Mouse (Mus musculus) thymus, adult 18-20 months (tissue): ENCODE measurements around the gene Gm21969.
A peak's percentile ranks its signal among the peaks of the same experiment; 100 is the strongest.

Source experiments
- DNase-seq, 2 experiments: peaks; one replicate each; pipeline ENCODE4 v3.0.0; 2022; ENCODE audit warnings: mixed read lengths in 2 of 2

Gene Gm21969

GRCm38 (mm10) chr4:139587370-139587769 is 15.6 kb upstream of the Gm21969 start:
- DNase-seq: no peak

GRCm38 (mm10) chr4:139587773-139588172 is 15.2 kb upstream of the Gm21969 start:
- DNase-seq: no peak

GRCm38 (mm10) chr4:139589351-139590027 is 13.5 kb upstream of the Gm21969 start:
- DNase-seq: no peak

GRCm38 (mm10) chr4:139590446-139590845 is 12.5 kb upstream of the Gm21969 start:
- no peak for DNase-seq

DNA sequence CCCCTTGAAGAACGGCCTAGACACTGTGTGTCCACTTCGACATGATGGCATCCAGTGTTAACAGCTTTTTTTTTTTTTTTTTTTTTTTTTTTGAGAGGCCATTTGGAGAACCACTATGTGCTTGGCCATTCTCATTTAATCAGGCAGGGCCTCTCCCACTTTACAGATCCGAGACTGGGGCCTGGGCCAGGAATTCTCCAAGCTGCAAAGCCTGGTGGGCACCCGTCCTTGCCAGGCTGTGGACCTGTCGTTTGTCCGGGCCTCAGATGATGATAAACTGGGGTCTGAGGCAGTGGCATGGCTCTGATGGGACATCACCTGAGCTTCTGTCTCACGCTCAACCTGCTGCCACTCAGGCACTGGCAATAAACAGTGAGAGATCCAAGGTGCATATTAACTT is 10.1 kb upstream of the Gm21969 start:
- DNase-seq: no peak

GRCm38 (mm10) chr4:139593383-139593782 is 9.6 kb upstream of the Gm21969 start:
- no peak for DNase-seq

DNA sequence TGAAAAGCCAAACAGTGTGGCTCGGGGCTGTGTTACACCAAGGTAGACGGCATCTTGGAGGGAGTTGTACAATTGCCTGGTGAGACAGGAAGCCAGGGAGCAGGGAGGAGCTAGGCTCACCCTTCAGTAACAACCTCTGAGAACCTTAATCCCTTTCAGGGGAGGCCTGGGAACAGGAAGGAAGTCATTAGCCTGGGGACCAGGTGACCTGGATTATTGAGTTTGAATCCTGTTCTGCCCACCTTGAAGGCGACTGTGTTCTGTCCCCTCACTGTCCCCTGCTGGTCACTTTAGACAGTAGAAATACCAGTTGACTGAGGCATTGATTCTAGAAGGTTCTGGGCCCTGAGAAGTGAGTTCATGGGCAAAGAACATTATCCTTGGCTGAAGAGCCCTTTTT is 8.9 kb upstream of the Gm21969 start:
- DNase-seq: no peak

DNA sequence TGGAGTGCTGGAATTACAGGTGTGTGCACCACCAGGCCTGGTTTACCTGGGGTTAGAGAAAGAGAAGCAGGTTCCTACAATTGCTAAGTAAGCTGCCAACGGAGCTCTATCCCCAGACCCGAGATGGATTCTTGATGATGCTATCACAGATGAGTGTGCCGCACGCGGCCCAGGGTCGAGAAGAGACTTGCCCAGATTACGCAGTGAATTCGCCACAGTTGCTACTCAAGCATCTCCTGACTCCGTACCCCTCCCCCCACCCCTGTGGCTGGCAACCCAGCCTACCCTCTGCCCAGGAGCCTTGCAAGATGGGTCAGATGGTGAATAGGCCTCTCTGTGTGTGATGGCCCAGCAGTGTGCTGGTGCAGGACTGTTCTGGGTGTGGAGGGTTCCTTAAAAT is 6.3 kb upstream of the Gm21969 start:
- no peak for DNase-seq

GRCm38 (mm10) chr4:139597286-139598284 is 5.4 kb upstream of the Gm21969 start:
- peak in 1 of 2 experiments; percentile 32 for DNase-seq

GRCm38 (mm10) chr4:139598356-139598755 is 4.6 kb upstream of the Gm21969 start:
- no peak for DNase-seq

- DNase-seq: peak; percentile 50 to 70
These were observed 4.0 kb upstream of the Gm21969 start for GRCm38 (mm10) chr4:139598950-139599518.

DNA sequence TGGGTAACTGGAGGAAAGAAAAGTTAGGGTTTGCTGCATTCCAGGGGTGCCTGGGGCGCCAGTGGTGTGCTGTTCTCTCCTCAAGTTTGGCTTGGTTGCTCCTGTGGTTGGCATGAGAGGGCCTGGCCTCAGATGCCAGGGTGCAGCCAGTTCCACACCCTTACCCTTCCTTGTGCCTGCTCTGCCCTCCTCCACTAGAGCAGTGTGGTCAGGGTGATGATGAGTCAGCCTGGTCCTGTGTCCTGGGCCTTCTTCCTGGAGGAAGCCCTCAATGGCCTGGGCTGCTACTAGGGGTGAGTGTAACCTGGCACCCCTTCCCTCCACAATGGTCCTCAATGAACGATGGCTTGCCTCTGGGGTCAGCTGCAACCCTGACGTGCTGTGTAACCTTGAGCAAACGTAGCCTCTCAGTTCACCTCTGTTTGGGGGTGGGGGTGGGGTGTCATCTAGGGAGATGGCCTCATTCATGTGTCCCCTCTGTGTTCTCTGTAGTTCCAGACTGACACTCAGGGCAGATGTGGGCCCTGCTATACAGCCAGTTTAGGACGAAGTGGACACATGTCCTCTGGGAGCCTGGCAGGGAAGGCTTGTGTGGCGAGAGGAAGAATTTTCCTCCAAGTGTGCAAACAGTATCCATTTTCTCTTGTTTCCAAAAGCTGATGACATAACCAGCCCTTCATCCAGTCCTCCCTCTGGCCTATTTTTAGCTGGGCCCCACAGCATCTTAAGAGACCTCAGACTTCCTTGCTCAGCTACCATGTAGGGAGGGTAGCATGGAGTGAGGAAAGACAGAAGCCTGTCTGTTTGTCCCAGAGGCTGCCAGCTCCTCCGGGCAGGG is 1.2 kb upstream of the Gm21969 start:
- no peak for DNase-seq

DNA sequence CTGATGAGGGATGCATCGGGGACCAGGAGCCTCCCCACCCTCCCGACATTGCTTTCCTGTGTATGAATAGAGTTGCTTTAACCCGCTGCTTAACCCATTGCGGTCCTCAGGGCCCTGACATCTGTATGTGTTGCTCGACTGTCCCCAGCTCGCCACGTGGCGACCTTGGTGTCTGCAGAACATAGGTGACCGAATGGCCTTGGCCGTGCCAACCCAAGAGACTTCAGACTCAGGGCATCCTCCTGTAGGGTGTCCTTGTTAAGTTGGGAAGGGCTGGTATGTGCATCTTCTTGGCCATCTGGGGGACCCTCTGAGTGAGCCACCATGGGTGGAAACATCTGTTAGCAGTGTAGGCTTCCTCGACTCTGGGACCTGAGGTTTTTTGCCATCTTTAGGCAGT is 2.2 kb downstream of the Gm21969 start:
- DNase-seq: no peak

- DNase-seq: no peak
These were observed 3.7 kb downstream of the Gm21969 start for GRCm38 (mm10) chr4:139606732-139607131.

GRCm38 (mm10) chr4:139608975-139609374 is 6.0 kb downstream of the Gm21969 start:
- no peak for DNase-seq

DNA sequence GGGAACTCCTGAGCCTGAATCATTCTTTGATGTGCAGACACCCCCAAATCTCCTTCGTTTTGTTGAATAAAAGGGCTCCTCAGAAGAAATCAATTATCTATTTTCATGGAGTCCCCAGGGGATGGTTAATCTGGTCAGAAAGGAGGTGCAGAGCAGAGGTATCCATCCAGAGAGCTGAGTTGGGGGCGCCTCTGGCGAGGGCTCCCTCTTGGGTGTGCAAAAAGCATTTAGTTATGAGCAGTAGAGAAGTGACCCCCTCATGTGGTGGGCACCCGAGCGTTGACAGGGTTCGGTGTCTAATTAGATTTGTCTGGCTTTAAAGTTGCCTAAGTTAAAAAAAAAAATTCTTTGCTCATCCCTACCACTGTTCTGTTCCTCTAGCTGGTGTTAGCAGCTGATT is 8.0 kb downstream of the Gm21969 start:
- DNase-seq: no peak

DNA sequence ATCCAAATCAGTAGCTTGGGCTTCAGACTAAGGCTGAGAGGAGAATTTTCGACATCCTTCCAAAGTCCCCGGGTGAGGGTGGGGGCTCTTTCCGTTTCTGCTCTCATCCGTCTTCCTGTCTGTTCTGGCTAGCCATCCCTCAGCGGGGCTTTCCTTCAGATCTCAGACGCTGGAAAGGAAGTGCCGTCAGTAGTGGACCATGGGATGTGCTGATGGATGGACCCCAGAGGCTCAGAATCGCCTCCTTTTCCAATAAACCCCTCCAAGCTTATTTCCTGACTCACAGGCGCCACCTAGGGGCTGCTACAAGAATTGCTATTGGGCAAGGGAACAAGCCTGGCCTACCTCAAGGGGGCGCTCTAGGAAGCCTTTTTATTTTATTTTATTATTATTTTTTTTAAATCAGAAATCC is 8.6 kb downstream of the Gm21969 start:
- peak in 1 of 2 experiments; percentile 50 for DNase-seq

DNA sequence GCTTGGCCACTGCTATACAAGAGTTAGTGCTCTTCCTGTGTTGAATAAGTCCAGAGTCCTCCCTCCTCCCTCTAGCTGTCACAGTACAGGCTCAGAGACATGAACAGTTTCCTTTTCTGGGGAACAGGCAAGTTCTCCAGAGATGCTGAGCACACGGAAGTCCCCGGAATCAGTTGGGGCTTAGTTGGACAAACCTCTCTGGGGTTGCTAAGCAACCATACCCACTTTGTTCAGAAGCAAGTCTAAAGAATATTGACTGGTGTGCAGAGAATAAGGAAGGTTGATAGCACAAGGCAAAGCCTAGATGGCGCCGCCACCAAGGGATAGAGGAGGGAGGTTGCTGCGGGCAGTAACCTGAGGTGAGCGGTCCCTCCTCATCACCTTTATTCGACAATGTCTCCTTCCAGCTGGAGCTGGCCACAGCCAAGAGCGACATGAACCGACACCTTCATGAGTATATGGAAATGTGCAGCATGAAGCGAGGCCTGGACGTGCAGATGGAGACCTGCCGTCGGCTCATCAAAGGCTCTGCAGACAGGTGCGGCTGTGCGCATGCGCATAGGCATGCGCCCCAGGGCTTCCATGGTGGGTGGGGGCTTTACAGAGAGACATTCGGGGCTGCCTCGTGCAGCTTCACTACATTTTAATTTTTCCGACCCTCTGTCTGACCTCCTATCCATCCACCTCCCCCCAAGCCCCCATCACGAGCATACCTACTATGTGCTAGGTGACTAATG is 11.7 kb downstream of the Gm21969 start:
- no peak for DNase-seq

- peak; percentile 65 to 82 for DNase-seq
These were observed 13.5 kb downstream of the Gm21969 start for GRCm38 (mm10) chr4:139616276-139617000.

GRCm38 (mm10) chr4:139617001-139617364 is 14.0 kb downstream of the Gm21969 start:
- DNase-seq: no peak

DNA sequence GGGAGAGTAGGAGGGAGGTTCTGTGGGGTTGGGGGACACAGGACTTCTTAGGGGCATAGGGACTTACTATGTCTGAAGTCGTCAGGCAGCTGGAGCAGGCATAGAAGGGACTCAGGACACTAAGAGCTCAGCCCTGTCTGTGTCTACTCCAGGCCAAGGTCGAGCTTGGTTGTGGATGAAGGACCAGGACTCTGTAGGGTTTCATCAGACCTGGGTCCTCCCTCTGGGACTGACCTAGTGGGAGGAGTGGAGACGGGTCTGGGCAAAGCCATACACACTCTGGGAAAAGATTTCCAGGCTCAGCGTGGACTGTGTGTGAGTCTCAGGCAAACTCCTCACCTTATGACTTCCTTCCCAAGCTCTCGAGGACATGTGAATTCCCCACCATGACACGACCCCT is 16.8 kb downstream of the Gm21969 start:
- no peak for DNase-seq
